Mouse (Mus musculus) kidney, adult 2 months (tissue): ENCODE measurements at regions not wholly inside any gene's neighbourhood (a gene's known extent, or its start where the extent isn't known, plus 50 kb on each side); places are given as distances from the start of the nearest gene placed in this dataset.

Source experiments
- DNase-seq: peaks from one replicate; pipeline ENCODE4 v3.0.0; 2021
- H3K27ac ChIP-seq: fragments of 200-500 bp; 2 replicates; pipeline ENCODE4 v1.5.1; 2012; ENCODE audit warnings: low read depth, low read length, control low read depth, inconsistent platforms; ENCODE audit not compliant: insufficient read depth
- H3K27me3 ChIP-seq: fragments of 200-500 bp; replicated peaks from 2 replicates; pipeline ENCODE4 v1.6.1; 2012; ENCODE audit warnings: mild to moderate bottlenecking, moderate library complexity, low read length, inconsistent platforms; ENCODE audit not compliant: control insufficient read depth, insufficient read depth
- H3K36me3 ChIP-seq: fragments of 200-500 bp; 2 replicates; pipeline ENCODE4 v1.6.1; 2012; ENCODE audit warnings: mild to moderate bottlenecking, moderate library complexity, low read length, inconsistent platforms; ENCODE audit not compliant: control insufficient read depth, insufficient read depth
- H3K4me1 ChIP-seq: fragments of 200-500 bp; 2 replicates; pipeline ENCODE4 v1.6.1; 2011; ENCODE audit warnings: low read length; ENCODE audit not compliant: control insufficient read depth, insufficient read depth
- H3K4me3 ChIP-seq: fragments of 200-500 bp; 2 replicates; pipeline ENCODE4 v1.5.1; 2011; ENCODE audit warnings: mild to moderate bottlenecking, low read depth, low read length, control low read depth; ENCODE audit not compliant: insufficient read depth
- CTCF ChIP-seq: fragments of 200-500 bp; conservative IDR thresholded peaks from 2 replicates; pipeline ENCODE4 v1.5.1; 2011; ENCODE audit warnings: low read depth, mild to moderate bottlenecking, control low read depth, low read length, moderate library complexity, mixed read lengths; ENCODE audit not compliant: insufficient read depth, insufficient read length
- POLR2A ChIP-seq: fragments of 200-500 bp; IDR thresholded peaks from one replicate; pipeline ENCODE4 v1.6.1; 2011; ENCODE audit warnings: low read depth, low read length, control low read depth
- WGBS: fragments of 180-500 bp; shearing (Covaris S2); methylation state at CpG from one replicate; pipeline ENCODE4 v1.1.7; 2018; 5-methylcytosine and 5-hydroxymethylcytosine counted together

DNA sequence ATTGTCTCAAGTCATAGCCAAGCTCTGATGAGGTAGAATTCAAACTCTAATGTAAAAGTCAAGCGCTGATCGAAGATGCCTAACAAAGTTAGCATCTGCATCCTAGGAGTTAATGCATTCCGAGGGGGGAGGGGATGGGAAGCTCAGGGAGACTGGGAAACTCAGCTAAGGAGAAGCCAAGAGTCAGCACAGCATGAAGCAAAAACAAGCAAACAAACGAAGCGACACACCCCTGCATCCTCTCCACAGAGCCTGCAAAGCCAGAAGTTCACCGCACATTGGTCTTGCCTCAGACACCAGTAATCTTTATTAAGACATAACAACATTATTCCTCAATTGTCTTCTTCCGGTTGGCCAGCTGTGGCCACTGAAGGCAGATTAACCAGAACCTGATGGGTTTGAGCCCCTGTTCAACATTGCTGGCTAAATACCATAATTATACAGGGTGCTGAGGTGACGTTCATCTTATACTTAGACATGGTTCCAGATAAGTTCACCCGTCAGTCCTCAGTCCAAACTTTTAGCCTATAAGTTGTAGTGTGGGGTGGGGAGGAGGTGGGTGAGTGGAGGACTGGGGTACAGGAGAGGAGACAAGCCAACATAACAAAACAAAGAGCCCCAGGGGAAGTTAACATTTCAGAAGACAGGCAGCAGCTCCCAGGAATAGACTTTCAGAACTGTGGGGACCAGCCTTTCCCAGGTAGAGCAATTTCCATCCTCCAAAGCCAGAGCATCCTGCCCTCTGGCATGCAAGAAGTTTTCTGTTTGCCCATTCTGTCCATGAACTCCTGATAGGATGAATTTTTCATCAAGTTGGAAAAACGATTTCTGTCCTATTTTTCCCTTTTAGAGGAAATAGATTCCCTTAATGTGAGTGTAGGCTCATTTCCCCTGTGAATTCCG lies 213.3 kb upstream of the Gm5148 start:
- peak overlapping the region; percentile 90 for H3K27ac ChIP-seq
- H3K4me3 ChIP-seq: no peak overlapping the region
- peak; percentile 65 for DNase-seq
- WGBS: 28% methylated on average over 11 of the region's 11 CpGs
- no peaks in the 10 kb centered on the region for H3K36me3 ChIP-seq
- no peak for TF ChIP-seq POLR2A
- no peak for TF ChIP-seq CTCF
- H3K27me3 ChIP-seq: no peaks in the 10 kb centered on the region
- H3K4me1 ChIP-seq: peaks cover 29% of the 10 kb centered on the region

DNA sequence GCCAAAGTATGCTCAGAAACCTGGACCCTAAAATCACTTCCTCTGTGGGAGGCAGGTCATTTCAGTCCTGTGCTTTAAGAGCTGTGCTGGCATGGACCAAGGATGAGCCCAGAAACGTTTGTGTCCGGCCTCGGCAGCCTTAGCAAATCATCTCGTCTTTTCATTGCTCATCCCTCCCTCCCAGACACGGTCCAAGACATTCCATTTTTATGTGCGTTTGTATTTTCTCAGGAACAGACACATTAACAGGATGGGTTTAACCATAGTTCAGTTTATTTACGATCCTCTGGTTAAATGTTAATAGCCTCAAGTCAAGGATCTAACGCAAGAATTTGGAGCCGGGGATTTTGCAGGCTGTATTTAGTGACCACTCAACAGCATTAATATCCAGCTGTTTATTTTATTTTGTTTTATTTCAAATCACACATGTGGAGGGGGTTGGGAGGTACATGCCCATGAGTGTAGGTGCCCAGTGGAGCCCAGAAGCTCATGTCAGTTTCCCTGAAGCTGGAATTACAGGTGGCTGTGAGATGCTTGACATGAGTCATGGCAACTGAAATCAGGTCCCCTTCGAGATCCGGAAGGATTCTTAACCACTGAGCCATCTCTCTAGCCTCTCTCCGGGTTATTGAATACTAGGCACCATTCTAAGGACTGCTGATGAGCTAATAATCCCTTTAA lies 212.1 kb upstream of the Gm5148 start:
- Histone ChIP-seq H3K4me3 (no peak overlapping the region), H3K36me3 (no peaks in the 10 kb centered on the region), H3K27me3 (no peaks in the 10 kb centered on the region), H3K27ac (peak overlapping the region; percentile 71), H3K4me1 (peaks cover 29% of the 10 kb centered on the region)
- peak; percentile 88 for DNase-seq
- WGBS: 24% methylated on average over 12 of the region's 12 CpGs
- TF ChIP-seq CTCF: no peak
- no peak for TF ChIP-seq POLR2A

DNA sequence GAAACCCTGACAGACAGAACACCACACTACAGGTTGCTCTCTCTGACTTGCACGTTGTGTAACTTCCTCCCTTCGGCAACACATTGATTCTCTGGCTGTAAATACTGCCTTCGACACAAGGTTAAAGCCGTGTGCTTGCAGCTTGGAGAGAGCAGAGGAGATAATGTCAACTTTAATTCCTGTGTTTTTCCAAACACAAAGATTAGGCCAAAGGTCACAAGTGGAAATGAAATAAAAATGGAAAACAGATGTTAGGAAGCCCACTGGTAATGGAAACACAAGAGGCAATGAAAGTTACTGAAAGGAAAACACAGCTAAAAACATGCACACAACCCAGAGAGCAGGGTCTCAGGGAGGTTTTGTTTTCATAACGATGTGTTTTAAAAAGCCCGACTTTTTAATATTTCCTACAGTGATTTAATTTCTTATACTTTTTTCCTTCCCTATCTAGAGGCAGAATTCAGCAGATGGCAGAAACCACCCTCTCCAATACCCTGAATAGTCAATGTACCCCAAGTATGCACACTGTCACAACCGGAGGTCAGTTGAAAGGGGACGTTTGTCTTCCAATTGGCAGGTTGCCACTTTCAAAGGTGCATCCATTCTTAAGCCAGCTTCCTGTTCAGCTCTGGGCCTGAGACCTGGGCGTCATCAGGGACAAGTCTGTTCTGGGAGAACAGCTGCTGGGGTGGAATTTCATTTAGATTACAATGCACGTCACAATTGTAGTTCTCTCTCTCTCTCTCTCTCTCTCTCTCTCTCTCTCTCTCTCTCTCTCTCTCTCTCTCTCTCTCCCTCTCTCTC lies 210.8 kb upstream of the Gm5148 start:
- DNase-seq: peak; percentile 85
- Histone ChIP-seq H3K4me3 (no peak overlapping the region), H3K4me1 (peaks cover 29% of the 10 kb centered on the region), H3K27ac (peak overlapping the region; percentile 55; the same call in 1 of the 2 replicates), H3K27me3 (no peaks in the 10 kb centered on the region), H3K36me3 (no peaks in the 10 kb centered on the region)
- WGBS: 36% methylated on average over 10 of the region's 10 CpGs
- TF ChIP-seq CTCF: no peak
- no peak for TF ChIP-seq POLR2A

DNA sequence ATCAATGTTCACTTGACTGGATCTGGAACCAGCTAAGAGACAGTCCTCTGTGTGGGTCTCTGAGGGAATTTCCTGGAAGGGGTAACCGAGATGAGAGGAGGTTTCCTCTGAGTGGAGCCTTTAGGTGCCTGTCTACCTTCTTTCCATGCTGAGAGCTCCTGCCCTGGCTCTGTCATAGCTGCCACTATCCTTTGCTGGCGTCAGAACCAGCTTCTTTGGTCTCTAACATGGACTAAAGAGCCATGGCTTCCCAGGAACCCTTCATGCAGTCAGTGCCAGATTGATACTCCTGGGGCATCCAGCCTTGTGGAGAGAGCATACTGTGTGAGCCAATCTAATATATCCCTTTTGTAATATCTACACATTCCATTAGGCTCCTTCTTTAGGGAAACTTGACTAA lies 209.9 kb upstream of the Gm5148 start:
- Histone ChIP-seq H3K27ac (0 out of 2 replicates have a peak overlapping the region, but pooled peaks have one; percentile 7), H3K27me3 (no peaks in the 10 kb centered on the region), H3K36me3 (no peaks in the 10 kb centered on the region), H3K4me3 (no peak overlapping the region), H3K4me1 (peaks cover 28% of the 10 kb centered on the region)
- WGBS: 92% methylated on average over 2 of the region's 2 CpGs
- DNase-seq: no peak
- TF ChIP-seq CTCF (no peak), POLR2A (no peak)

GRCm38 (mm10) chr3:37928731-37929130 lies 204.4 kb upstream of the Gm5148 start:
- no peak for DNase-seq
- H3K27ac ChIP-seq: no peak overlapping the region
- TF ChIP-seq CTCF: no peak
- no peak for TF ChIP-seq POLR2A
- no peaks in the 10 kb centered on the region for H3K27me3 ChIP-seq
- no peaks in the 10 kb centered on the region for H3K4me1 ChIP-seq
- 65% methylated on average over 6 of the region's 6 CpGs for WGBS
- H3K4me3 ChIP-seq: no peak overlapping the region
- no peaks in the 10 kb centered on the region for H3K36me3 ChIP-seq

DNA sequence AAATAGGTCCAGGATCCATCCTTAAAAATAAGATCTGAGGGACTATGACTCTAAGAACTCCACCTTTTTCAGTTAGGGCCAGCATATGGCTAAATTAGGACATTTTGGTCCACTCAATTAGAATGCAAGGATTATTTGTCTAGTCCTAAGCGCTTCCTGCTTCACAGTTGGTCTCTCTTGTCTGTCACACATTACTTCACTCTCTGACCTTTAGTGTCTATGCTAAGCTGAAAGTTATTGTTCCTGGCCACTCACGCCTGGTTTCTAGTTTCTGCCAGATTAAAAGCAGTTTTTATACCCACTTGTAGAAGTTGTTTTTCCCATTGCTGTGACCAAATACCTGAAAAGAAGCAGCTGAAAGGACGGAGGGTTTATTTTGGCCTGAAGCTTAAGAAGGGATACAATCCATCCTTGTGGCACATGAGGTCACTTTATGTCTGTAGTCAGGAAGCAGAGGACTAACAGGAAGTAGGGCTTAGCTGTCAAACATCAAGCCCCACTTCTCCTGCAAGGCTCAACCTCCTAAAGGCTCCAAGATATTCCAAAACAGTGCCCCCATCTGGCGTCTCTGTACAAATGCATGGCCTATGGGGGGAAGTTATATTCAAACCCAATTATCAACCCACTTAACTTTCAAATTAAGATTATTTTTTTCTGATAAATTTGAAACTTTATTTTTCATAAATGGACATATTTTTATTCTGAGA lies 195.3 kb upstream of the Gm5148 start:
- Histone ChIP-seq H3K36me3 (no peaks in the 10 kb centered on the region), H3K27ac (peak overlapping the region; percentile 71; the same call in 1 of the 2 replicates), H3K4me1 (no peaks in the 10 kb centered on the region), H3K4me3 (no peak overlapping the region), H3K27me3 (no peaks in the 10 kb centered on the region)
- TF ChIP-seq CTCF (0 out of 2 replicates have a peak, but pooled peaks have one; percentile 3), POLR2A (no peak)
- peak; percentile 35 for DNase-seq
- 63% methylated on average over 4 of the region's 4 CpGs for WGBS
